Mouse (Mus musculus) limb, embryonic 13.5 days (tissue): ENCODE data around the gene Olfr1417. TPM values are rescaled to one million over a fixed set of nuclear protein-coding genes. Genes with fewer than 3 reads are reported as not detected.

Experiments
- ATAC-seq: fragments of 200-750 bp; cut with Nextera tagmentation; 2 replicates; pipeline ENCODE4 v1.8.0; 2017; ENCODE audit warnings: low read depth, moderate number of reproducible peaks, moderate TSS enrichment; ENCODE audit not compliant: low FRiP score
- H3K27ac ChIP-seq: fragments of 300-500 bp; sonication (generic); 2 replicates; pipeline ENCODE4 v1.5.1; 2015; ENCODE audit warnings: inconsistent platforms, mild to moderate bottlenecking, moderate library complexity
- H3K27me3 ChIP-seq: fragments of 300-500 bp; sonication (generic); 2 replicates; pipeline ENCODE4 v1.6.1; 2015; ENCODE audit warnings: mild to moderate bottlenecking, inconsistent platforms
- H3K36me3 ChIP-seq: fragments of 300-500 bp; sonication (generic); 2 replicates; pipeline ENCODE4 v1.6.1; 2015; ENCODE audit warnings: inconsistent platforms, mild to moderate bottlenecking, moderate library complexity
- H3K4me1 ChIP-seq: fragments of 300-500 bp; sonication (generic); 2 replicates; pipeline ENCODE4 v1.6.1; 2015; ENCODE audit warnings: inconsistent platforms
- H3K4me2 ChIP-seq: fragments of 300-500 bp; sonication (generic); replicated peaks from 2 replicates; pipeline ENCODE4 v1.6.1; 2015; ENCODE audit warnings: inconsistent platforms, mild to moderate bottlenecking, moderate library complexity
- H3K4me3 ChIP-seq: fragments of 300-500 bp; sonication (generic); 2 replicates; pipeline ENCODE4 v1.5.1; 2015; ENCODE audit warnings: moderate library complexity, mild to moderate bottlenecking, inconsistent platforms
- H3K9ac ChIP-seq: fragments of 300-500 bp; sonication (generic); 2 replicates; pipeline ENCODE4 v1.6.1; 2015; ENCODE audit warnings: mild to moderate bottlenecking, inconsistent platforms
- H3K9me3 ChIP-seq: fragments of 300-500 bp; sonication (generic); 2 replicates; pipeline ENCODE4 v1.6.1; 2016; ENCODE audit warnings: inconsistent platforms
- WGBS: fragments of 180-500 bp; shearing (Covaris S2); methylation state at CpG from one replicate; pipeline ENCODE4 v1.1.7; 2015; 5-methylcytosine and 5-hydroxymethylcytosine counted together
- polyA plus RNA-seq: library from polyadenylated mRNA; unstranded; fragments of >200 nt; fragmentation: Nextera tagmentation; extraction: Ambion mirVana; gene quantifications from 2 replicates; pipeline ENCODE4 v1.2.1, GENCODE M21; 2015

Olfr1417 gene
- polyA plus RNA-seq, 1 experiment from 2014 or later = not detected

DNA sequence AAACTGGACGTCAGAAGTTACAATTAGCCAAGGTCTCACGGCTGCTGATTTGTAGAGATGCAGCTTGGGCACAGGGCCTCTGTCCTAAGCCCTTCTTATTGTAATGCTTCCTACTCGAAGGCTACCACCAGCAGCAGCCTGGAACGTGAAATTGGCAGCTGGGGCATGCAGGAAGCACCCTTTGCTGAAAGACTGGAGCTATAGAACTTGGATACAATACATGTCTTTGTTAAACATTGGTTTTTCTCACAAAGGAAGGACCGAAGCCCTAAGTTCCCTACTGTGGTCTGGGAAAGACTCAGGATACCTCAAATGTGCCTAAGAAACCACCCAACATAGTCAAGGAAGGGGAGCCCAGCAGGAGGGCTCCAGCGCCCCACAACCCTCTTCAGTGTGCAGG is 31.2 kb downstream of the Olfr1417 start:
- no peak for ATAC-seq
- no peak overlapping the region for H3K9ac ChIP-seq
- no peak overlapping the region for H3K4me3 ChIP-seq
- 72% methylated on average over 6 of the region's 6 CpGs for whole genome bisulfite sequencing
- H3K4me2 ChIP-seq = no peak overlapping the region
- no peaks in the 10 kb centered on the region for H3K9me3 ChIP-seq
- no peaks in the 10 kb centered on the region for H3K27me3 ChIP-seq
- no peak overlapping the region for H3K27ac ChIP-seq
- no peaks in the 10 kb centered on the region for H3K36me3 ChIP-seq
- no peaks in the 10 kb centered on the region for H3K4me1 ChIP-seq

DNA sequence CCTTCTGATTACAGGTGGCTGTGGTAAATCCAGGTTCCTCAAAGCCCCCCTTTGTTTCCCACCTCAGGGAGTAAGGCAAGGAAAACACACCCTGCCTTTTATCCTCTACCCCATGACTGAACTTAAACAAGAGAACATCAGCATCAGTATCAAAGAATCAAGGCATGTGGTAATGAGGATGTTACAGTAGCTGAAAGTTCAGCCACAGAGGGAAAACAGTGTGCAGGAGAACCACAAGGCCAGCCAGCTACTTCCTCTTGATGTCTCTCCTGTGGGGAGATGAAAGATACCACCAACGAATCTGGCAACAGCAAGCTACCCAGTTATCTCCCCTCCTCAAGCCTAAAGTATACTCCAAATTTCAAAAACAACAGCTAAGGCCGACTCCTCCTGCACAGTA is 31.8 kb downstream of the Olfr1417 start:
- no peaks in the 10 kb centered on the region for H3K27me3 ChIP-seq
- WGBS = 57% methylated on average over 2 of the region's 2 CpGs
- no peak overlapping the region for H3K9ac ChIP-seq
- no peak overlapping the region for H3K27ac ChIP-seq
- no peak overlapping the region for H3K4me2 ChIP-seq
- no peak for ATAC-seq
- no peaks in the 10 kb centered on the region for H3K4me1 ChIP-seq
- no peaks in the 10 kb centered on the region for H3K9me3 ChIP-seq
- no peak overlapping the region for H3K4me3 ChIP-seq
- H3K36me3 ChIP-seq = no peaks in the 10 kb centered on the region

- WGBS = 42% methylated on average over 1 of the region's 1 CpGs
- no peaks in the 10 kb centered on the region for H3K9me3 ChIP-seq
- H3K27me3 ChIP-seq = no peaks in the 10 kb centered on the region
- H3K27ac ChIP-seq = no peak overlapping the region
- no peak for ATAC-seq
- no peaks in the 10 kb centered on the region for H3K36me3 ChIP-seq
- H3K4me1 ChIP-seq = no peaks in the 10 kb centered on the region
- H3K4me2 ChIP-seq = no peak overlapping the region
- H3K9ac ChIP-seq = no peak overlapping the region
- H3K4me3 ChIP-seq = no peak overlapping the region
Measured at GRCm38 (mm10) chr19:11804423-11804822, 34.6 kb downstream of the Olfr1417 start.

GRCm38 (mm10) chr19:11800531-11801315 is 38.3 kb downstream of the Olfr1417 start:
- Histone ChIP-seq H3K4me2 (no peak overlapping the region), H3K27ac (no peak overlapping the region), H3K27me3 (no peaks in the 10 kb centered on the region), H3K9ac (no peak overlapping the region), H3K4me1 (no peaks in the 10 kb centered on the region), H3K9me3 (no peaks in the 10 kb centered on the region), H3K36me3 (no peaks in the 10 kb centered on the region), H3K4me3 (no peak overlapping the region)
- 82% methylated on average over 8 of the region's 8 CpGs for WGBS
- no peak for ATAC-seq

GRCm38 (mm10) chr19:11794447-11794846 is 44.6 kb downstream of the Olfr1417 start:
- H3K27me3 ChIP-seq = no peaks in the 10 kb centered on the region
- no peaks in the 10 kb centered on the region for H3K9me3 ChIP-seq
- H3K4me1 ChIP-seq = no peaks in the 10 kb centered on the region
- 87% methylated on average over 6 of the region's 6 CpGs for WGBS
- no peak for ATAC-seq
- no peak overlapping the region for H3K9ac ChIP-seq
- H3K27ac ChIP-seq = no peak overlapping the region
- H3K4me2 ChIP-seq = no peak overlapping the region
- H3K4me3 ChIP-seq = no peak overlapping the region
- no peaks in the 10 kb centered on the region for H3K36me3 ChIP-seq

- no peaks in the 10 kb centered on the region for H3K36me3 ChIP-seq
- no peaks in the 10 kb centered on the region for H3K27me3 ChIP-seq
- no peak overlapping the region for H3K4me3 ChIP-seq
- no peak for ATAC-seq
- no peak overlapping the region for H3K9ac ChIP-seq
- no peak overlapping the region for H3K27ac ChIP-seq
- H3K9me3 ChIP-seq = no peaks in the 10 kb centered on the region
- 70% methylated on average over 2 of the region's 2 CpGs for WGBS
- H3K4me1 ChIP-seq = no peaks in the 10 kb centered on the region
- no peak overlapping the region for H3K4me2 ChIP-seq
Measured at GRCm38 (mm10) chr19:11793741-11794359, 45.2 kb downstream of the Olfr1417 start.

GRCm38 (mm10) chr19:11791825-11792224 is 47.2 kb downstream of the Olfr1417 start:
- Histone ChIP-seq H3K9ac (no peak overlapping the region), H3K4me3 (no peak overlapping the region), H3K9me3 (no peaks in the 10 kb centered on the region), H3K4me2 (no peak overlapping the region), H3K4me1 (no peaks in the 10 kb centered on the region), H3K27me3 (no peaks in the 10 kb centered on the region), H3K27ac (no peak overlapping the region), H3K36me3 (no peaks in the 10 kb centered on the region)
- 75% methylated on average over 5 of the region's 5 CpGs for WGBS
- ATAC-seq = no peak

DNA sequence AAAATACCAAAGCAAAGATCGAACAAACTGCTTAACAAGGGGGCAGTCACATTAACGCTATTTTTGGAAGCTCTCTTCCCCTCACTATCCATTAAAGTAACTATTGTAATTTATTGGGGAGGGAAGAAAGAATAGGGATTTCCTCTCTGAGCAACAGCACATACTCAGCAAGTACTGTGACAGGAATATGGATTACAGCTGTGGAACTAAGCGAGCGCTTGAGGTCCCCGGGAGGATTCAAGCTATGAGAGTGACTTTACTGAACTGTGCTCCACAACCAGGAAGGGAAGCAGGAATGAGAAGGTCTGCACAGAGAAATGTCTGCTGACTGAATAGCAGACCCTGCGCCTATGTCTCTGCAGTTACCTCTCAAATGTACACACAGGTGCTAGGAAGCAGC is 50.1 kb downstream of the Olfr1417 start:
- Histone ChIP-seq H3K9ac (no peak overlapping the region), H3K27me3 (no peaks in the 10 kb centered on the region), H3K4me1 (no peaks in the 10 kb centered on the region), H3K4me3 (no peak overlapping the region), H3K36me3 (no peaks in the 10 kb centered on the region), H3K9me3 (no peaks in the 10 kb centered on the region), H3K4me2 (no peak overlapping the region), H3K27ac (no peak overlapping the region)
- ATAC-seq = no peak
- WGBS = 79% methylated on average over 6 of the region's 6 CpGs

DNA sequence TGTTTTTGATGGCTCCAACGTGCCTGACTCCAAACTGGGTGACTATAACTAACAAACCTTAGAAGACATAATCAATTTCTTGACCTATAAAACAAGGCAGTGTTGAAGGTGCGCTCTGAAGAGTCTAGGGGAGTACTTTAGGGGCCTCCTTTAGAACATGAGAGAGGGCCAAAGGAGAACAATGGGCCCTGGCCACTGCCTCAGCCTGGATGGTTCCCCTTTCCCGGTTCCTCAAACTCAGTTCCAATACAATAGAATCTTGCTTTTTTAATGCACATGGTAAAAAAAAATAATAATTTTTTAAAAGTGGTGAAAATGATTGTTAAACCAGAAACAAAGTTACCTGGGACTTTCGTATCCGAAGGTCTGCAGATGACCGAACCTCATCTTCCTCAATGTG is 51.2 kb downstream of the Olfr1417 start:
- no peaks in the 10 kb centered on the region for H3K4me1 ChIP-seq
- H3K4me3 ChIP-seq = no peak overlapping the region
- WGBS = 85% methylated on average over 6 of the region's 6 CpGs
- ATAC-seq = no peak
- no peaks in the 10 kb centered on the region for H3K9me3 ChIP-seq
- no peak overlapping the region for H3K4me2 ChIP-seq
- H3K27me3 ChIP-seq = no peaks in the 10 kb centered on the region
- H3K27ac ChIP-seq = no peak overlapping the region
- no peak overlapping the region for H3K9ac ChIP-seq
- H3K36me3 ChIP-seq = no peaks in the 10 kb centered on the region

GRCm38 (mm10) chr19:11785409-11786154 is 53.4 kb downstream of the Olfr1417 start:
- ATAC-seq = no peak
- H3K36me3 ChIP-seq = no peaks in the 10 kb centered on the region
- 88% methylated on average over 14 of the region's 14 CpGs for whole genome bisulfite sequencing

GRCm38 (mm10) chr19:11777191-11777865 is 61.7 kb downstream of the Olfr1417 start:
- no peak for ATAC-seq
- H3K9me3 ChIP-seq = no peaks in the 10 kb centered on the region
- WGBS = 65% methylated on average over 7 of the region's 7 CpGs
- H3K4me3 ChIP-seq = no peak overlapping the region
- no peak overlapping the region for H3K9ac ChIP-seq
- no peak overlapping the region for H3K4me2 ChIP-seq
- H3K27ac ChIP-seq = no peak overlapping the region
- H3K4me1 ChIP-seq = no peaks in the 10 kb centered on the region
- peaks cover 43% of the 10 kb centered on the region for H3K36me3 ChIP-seq
- no peaks in the 10 kb centered on the region for H3K27me3 ChIP-seq

More at GRCm38 (mm10) chr19:11785409-11786154, 53.4 kb downstream of the Olfr1417 start:
- Histone ChIP-seq H3K9me3 (no peaks in the 10 kb centered on the region), H3K27me3 (no peaks in the 10 kb centered on the region), H3K27ac (no peak overlapping the region), H3K4me1 (no peaks in the 10 kb centered on the region), H3K4me3 (no peak overlapping the region), H3K4me2 (no peak overlapping the region), H3K9ac (no peak overlapping the region)
